ENCODE assay signal across 10 mouse cellular contexts in the genomic region with DNA sequence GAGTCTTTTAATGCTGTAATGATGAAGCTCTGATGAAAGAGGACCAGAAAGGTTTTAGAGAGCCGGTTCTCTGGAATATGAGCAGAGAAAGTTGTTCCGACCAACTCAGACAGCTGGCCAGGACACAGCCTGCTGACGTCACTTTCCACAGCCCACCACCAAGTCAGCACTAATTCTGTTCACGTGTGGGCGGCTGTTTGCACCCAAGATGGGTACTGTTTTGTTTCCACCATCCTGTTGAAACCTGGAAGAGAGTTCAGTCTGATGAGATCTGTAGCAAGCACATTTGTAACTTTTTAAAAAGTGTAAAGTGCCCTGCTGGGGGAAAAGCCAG.
DNase-seq lines count a peak whose midpoint lies in the region; ATAC-seq lines count a peak whose summit lies in the region.
"Had no signal": no experiment of that assay in that cellular context is flagged by ENCODE, and none has a peak within 500 bp of the region (broad histone marks: within the 10 kb centered on the region; RNA-seq: fewer than 3 reads in every experiment).

No protein-coding gene starts in this region.

- intact Hi-C loops in heart, postnatal 25 days (cut with DNase I), result loop anchor here (10.0 kb wide), 1 partner anchor 96 kb away; no protein-coding TSS in a partner anchor

- no peak for DNase-seq in heart, postnatal 25 days (ENCODE audit: low spot score)
- DNase-seq in embryonic facial prominence, embryonic 14.5 days (ENCODE audit: low spot score), result peak; percentile 71
- peak; percentile 48 to 55 for DNase-seq in layer of hippocampus, postnatal 36 days
- peak; percentile 50 for DNase-seq in right cerebral cortex, postnatal 14 days
- no peak for DNase-seq in cerebellum, postnatal 14 days
- no peak for DNase-seq in cerebellum, postnatal 4 days (ENCODE audit: low spot score in 2 of 2)
- DNase-seq: adrenal gland, postnatal 36 days had no signal

- H3K4me2 ChIP-seq in heart, embryonic 12.5 days, result peak overlapping the region; percentile 47
- peak overlapping the region; percentile 4; the same call in 1 of the 2 replicates for H3K4me2 ChIP-seq in embryonic facial prominence, embryonic 14.5 days (ENCODE audit: low read depth, low read length)

- peaks cover 53% of the 10 kb centered on the region for H3K4me1 ChIP-seq in heart, embryonic 12.5 days (replicated peaks)
- H3K4me1 ChIP-seq in embryonic facial prominence, embryonic 14.5 days (ENCODE audit: control insufficient read depth, insufficient read depth, low read length), result peaks cover 22% of the 10 kb centered on the region

- H3K9me3 ChIP-seq in heart, embryonic 12.5 days (replicated peaks), result no peaks in the 10 kb centered on the region
- no peaks in the 10 kb centered on the region for H3K9me3 ChIP-seq in embryonic facial prominence, embryonic 14.5 days (ENCODE audit: control insufficient read depth, low read length)

- no peaks in the 10 kb centered on the region for H3K27me3 ChIP-seq in heart, embryonic 12.5 days (replicated peaks)
- H3K27me3 ChIP-seq in embryonic facial prominence, embryonic 14.5 days (replicated peaks; ENCODE audit: control insufficient read depth, insufficient read depth, low read length), result no peaks in the 10 kb centered on the region

- WGBS in heart, embryonic 12.5 days, result 8% methylated on average over 5 of the region's 5 CpGs
- 26% methylated on average over 5 of the region's 5 CpGs for WGBS in embryonic facial prominence, embryonic 14.5 days

- ATAC-seq in heart, embryonic 12.5 days (ENCODE audit: insufficient number of reproducible peaks, low FRiP score), result no peak
- 0 out of 2 replicates have a peak, but pooled peaks have one; percentile 24 for ATAC-seq in embryonic facial prominence, embryonic 14.5 days (ENCODE audit: low read depth)
- ATAC-seq in granulocyte monocyte progenitor cell, adult 5-6 weeks (replicated peaks; ENCODE audit: poor library complexity, severe bottlenecking), result no peak
- ATAC-seq: intestine, postnatal 0 days had no signal

- peak overlapping the region; percentile 86 for H3K27ac ChIP-seq in heart, embryonic 12.5 days (ENCODE audit: poor library complexity, severe bottlenecking)
- peak overlapping the region; percentile 73 for H3K27ac ChIP-seq in embryonic facial prominence, embryonic 14.5 days (replicated peaks; ENCODE audit: low read depth, low read length)

- H3K36me3 ChIP-seq in heart, embryonic 12.5 days, result no peaks in the 10 kb centered on the region
- no peaks in the 10 kb centered on the region for H3K36me3 ChIP-seq in embryonic facial prominence, embryonic 14.5 days (ENCODE audit: control insufficient read depth, insufficient read depth, low read length)

- H3K9ac ChIP-seq in heart, embryonic 12.5 days, result no peak overlapping the region
- no peak overlapping the region for H3K9ac ChIP-seq in embryonic facial prominence, embryonic 14.5 days (ENCODE audit: low read depth, low read length)

- no peak overlapping the region for H3K4me3 ChIP-seq in heart, embryonic 12.5 days
- H3K4me3 ChIP-seq in embryonic facial prominence, embryonic 14.5 days (ENCODE audit: low read depth, low read length), result no peak overlapping the region

Comparison
In these comparisons a context has a peak if more than half of its experiments do, and no peak if none do; other contexts are left out.
1. DNase-seq: peak in embryonic facial prominence, embryonic 14.5 days (single experiment), layer of hippocampus, postnatal 36 days (2 of 2) and right cerebral cortex, postnatal 14 days (single experiment); none in heart, postnatal 25 days (single experiment), cerebellum, postnatal 14 days (0 of 2) and cerebellum, postnatal 4 days (0 of 2).